Mouse (Mus musculus) cerebellum, adult 2 months (tissue): ENCODE measurements around the gene Gucy1b1. TPM values are rescaled to one million over a fixed set of nuclear protein-coding genes. Genes with fewer than 3 reads are reported as not detected.

Source experiments
- DNase-seq, 2 experiments: peaks; one replicate each; pipeline ENCODE4 v3.0.0; 2021
- H3K27ac ChIP-seq: fragments of 200-500 bp; 2 replicates; pipeline ENCODE4 v1.5.1; 2012; ENCODE audit warnings: low read length, control low read depth, inconsistent platforms; ENCODE audit not compliant: insufficient read depth
- H3K27me3 ChIP-seq: fragments of 200-500 bp; 2 replicates; pipeline ENCODE4 v1.6.1; 2012; ENCODE audit warnings: inconsistent platforms, mild to moderate bottlenecking, low read length, moderate library complexity; ENCODE audit not compliant: control insufficient read depth, insufficient read depth
- H3K4me1 ChIP-seq: fragments of 200-500 bp; 2 replicates; pipeline ENCODE4 v1.6.1; 2011; ENCODE audit warnings: low read length; ENCODE audit not compliant: control insufficient read depth, insufficient read depth
- H3K4me3 ChIP-seq: fragments of 200-500 bp; replicated peaks from 2 replicates; pipeline ENCODE3; 2011; ENCODE audit warnings: mild to moderate bottlenecking, low read depth, low read length, control low read depth; ENCODE audit not compliant: insufficient read depth
- CTCF ChIP-seq: fragments of 200-500 bp; IDR thresholded peaks from 2 replicates; pipeline ENCODE4 v1.5.1; 2011; ENCODE audit warnings: low read depth, mild to moderate bottlenecking, control low read depth, low read length, moderate library complexity, borderline replicate concordance; ENCODE audit not compliant: insufficient read depth
- POLR2A ChIP-seq: fragments of 200-500 bp; IDR thresholded peaks from 2 replicates; pipeline ENCODE4 v1.6.1; 2011; ENCODE audit warnings: low read length, control low read depth, borderline replicate concordance; ENCODE audit not compliant: insufficient read depth
- WGBS: fragments of 180-500 bp; shearing (Covaris S2); methylation state at CpG from one replicate; pipeline ENCODE4 v1.1.7; 2018; 5-methylcytosine and 5-hydroxymethylcytosine counted together
- polyA plus RNA-seq: library from polyadenylated mRNA; depleted of rRNA; stranded (reverse); fragments of >200 nt; gene quantifications from 2 replicates; pipeline ENCODE4 v1.2.3, GENCODE M21; 2012

The Gucy1b1 gene
- polyA plus RNA-seq, 1 experiment = 51.7 TPM

DNA sequence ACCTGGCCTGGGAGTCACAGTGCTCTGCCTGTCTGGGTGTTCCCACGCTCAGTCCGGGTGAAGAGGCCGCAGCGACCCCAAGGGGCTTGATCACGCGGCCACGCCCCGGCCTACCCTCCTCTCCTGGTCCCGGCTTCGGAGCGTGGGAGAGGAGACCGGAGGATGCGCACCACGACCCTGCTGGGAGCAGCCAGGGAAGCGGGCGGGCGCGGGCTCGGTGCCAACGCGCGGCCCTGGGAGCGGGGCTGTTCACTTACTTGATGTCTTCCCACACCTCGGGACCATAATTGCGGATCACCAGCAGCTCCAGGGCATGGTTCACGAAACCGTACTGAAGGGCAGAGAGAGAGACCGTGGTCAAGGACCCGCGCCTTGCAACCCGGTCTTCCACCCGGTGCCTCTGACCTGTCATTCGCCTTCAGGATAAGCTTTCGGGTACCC, 728 bp downstream of the Gucy1b1 start:
- peak; percentile 75 to 80 for DNase-seq
- Histone ChIP-seq H3K4me3 (peak overlapping the region; percentile 66), H3K4me1 (no peaks in the 10 kb centered on the region), H3K27me3 (no peaks in the 10 kb centered on the region), H3K27ac (peak overlapping the region; percentile 20)
- under 1% methylated on average over 34 of the region's 34 CpGs for WGBS
- TF ChIP-seq CTCF (no peak), POLR2A (no peak)

DNA sequence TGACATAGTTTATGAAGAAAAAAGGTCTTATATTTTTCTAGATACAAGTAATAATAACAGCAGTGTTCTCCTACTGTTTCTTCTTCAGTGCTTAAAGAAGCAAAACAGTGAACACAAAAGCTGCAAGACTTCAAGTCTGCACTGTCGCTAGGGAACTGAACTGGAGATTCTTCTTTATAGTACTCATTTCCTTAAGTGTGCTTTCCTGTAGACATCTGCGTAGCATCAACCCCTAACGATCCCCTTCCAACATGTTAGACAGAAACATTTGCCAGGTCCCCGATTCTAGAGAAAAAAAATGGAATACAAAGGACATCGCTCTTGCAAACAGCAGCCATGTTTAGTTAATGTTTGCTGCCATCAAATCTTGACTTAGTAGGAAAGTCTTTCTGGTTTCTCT, 6.7 kb downstream of the Gucy1b1 start:
- 88% methylated on average over 5 of the region's 5 CpGs for WGBS
- TF ChIP-seq CTCF (no peak), POLR2A (no peak)
- H3K4me3 ChIP-seq = no peak overlapping the region

DNA sequence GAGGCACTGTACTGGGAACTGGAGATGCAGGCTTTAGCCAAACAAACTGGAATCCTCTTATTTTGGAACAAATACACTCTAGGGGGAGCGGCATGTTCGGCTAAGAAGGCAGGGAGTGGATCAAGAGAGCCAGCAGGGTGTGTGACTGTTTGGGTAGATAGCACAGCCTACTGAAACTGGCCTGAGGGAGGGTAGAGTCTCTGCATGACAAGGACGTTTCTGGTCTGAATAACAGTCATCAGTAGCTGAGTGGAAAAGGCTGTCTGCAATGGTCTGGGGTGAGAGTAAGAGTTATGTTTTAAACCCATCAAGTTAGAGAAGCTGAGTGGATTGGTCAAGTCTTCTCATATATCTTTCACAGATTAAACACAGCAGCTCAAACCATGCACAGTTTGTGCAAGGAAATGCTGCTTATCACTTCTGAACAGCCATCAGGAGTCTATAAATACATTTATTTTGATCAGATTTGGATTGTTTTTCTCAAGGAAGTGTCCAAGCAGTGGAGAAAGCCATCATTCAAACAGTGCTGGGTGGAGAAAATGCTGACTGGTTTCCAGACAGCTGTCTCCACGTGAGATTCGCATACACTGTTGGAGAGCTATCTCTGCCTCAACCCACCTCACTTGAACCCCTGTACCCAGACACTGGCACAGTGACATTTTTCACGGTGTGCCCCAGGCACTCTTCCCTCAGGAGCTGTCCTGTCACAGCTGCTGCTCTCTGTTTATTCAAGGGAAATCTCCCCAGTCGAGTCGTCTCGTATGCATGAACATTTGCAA, 12.9 kb downstream of the Gucy1b1 start:
- no peak overlapping the region for H3K4me3 ChIP-seq
- DNase-seq = no peak
- H3K4me1 ChIP-seq = no peaks in the 10 kb centered on the region
- H3K27ac ChIP-seq = no peak overlapping the region
- TF ChIP-seq CTCF (no peak), POLR2A (no peak)
- H3K27me3 ChIP-seq = no peaks in the 10 kb centered on the region
- 32% methylated on average over 9 of the region's 9 CpGs for WGBS

More for the DNA sequence above, 6.7 kb downstream of the Gucy1b1 start:
- no peaks in the 10 kb centered on the region for H3K4me1 ChIP-seq
- no peak overlapping the region for H3K27ac ChIP-seq
- no peak for DNase-seq
- no peaks in the 10 kb centered on the region for H3K27me3 ChIP-seq

DNA sequence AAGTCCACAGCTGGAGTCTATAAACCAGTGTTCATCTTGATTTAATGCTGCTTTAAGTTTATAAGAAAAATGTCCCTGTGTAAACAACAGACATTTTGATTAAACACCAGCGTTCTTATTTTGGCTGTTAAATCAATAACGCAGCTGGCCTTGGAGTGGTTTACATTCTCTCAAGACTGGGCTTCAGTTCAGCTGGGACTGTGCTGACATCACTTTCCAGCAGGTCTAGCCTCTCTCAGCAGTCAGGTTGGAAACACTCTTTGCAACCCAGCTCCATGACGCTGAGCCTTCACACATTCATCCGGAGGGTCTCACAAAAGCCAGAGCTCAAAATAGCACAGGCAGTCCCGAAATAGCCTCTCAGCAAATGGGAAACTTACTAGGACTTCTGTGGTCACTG, 17.3 kb downstream of the Gucy1b1 start:
- Histone ChIP-seq H3K27me3 (no peaks in the 10 kb centered on the region), H3K4me3 (no peak overlapping the region), H3K27ac (no peak overlapping the region), H3K4me1 (no peaks in the 10 kb centered on the region; the same call in 1 of the 2 replicates)
- TF ChIP-seq POLR2A (no peak), CTCF (no peak)
- no peak for DNase-seq
- 19% methylated on average over 5 of the region's 5 CpGs for WGBS

GRCm38 (mm10) chr3:82054283-82054974, 20.1 kb downstream of the Gucy1b1 start:
- WGBS = 33% methylated on average over 5 of the region's 5 CpGs
- Histone ChIP-seq H3K4me1 (no peaks in the 10 kb centered on the region; the same call in 1 of the 2 replicates), H3K27ac (no peak overlapping the region), H3K27me3 (no peaks in the 10 kb centered on the region), H3K4me3 (no peak overlapping the region)
- TF ChIP-seq CTCF (no peak), POLR2A (no peak)
- DNase-seq = no peak

- no peak for TF ChIP-seq CTCF
- no peak for TF ChIP-seq POLR2A
- Histone ChIP-seq H3K27me3 (no peaks in the 10 kb centered on the region), H3K27ac (no peak overlapping the region), H3K4me3 (no peak overlapping the region), H3K4me1 (no peaks in the 10 kb centered on the region; the same call in 1 of the 2 replicates)
- DNase-seq = no peak
- WGBS = 80% methylated on average over 2 of the region's 2 CpGs
Measured at GRCm38 (mm10) chr3:82052029-82052428, 22.5 kb downstream of the Gucy1b1 start.

DNA sequence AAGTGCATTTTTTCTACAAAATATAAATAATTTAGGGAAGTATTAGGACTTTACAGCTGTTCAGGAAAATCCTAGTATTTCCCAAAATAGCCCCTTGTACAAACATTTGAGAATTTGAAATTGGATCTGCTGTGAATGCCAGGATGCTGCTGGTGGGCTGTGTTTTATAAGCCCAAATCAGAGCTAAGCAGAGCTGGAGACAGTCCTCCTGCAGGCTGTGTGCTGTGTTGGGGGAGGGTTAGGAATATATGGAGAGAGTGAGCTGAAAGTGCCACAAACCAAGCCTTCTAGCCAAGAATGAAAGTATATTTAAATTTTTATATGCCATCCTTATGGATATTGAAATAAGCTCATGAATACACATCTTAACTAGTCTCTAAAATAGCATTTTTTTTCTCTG, 23.0 kb downstream of the Gucy1b1 start:
- Histone ChIP-seq H3K27me3 (no peaks in the 10 kb centered on the region), H3K4me3 (no peak overlapping the region), H3K4me1 (no peaks in the 10 kb centered on the region; the same call in 1 of the 2 replicates), H3K27ac (no peak overlapping the region)
- DNase-seq = no peak
- TF ChIP-seq POLR2A = no peak
- TF ChIP-seq CTCF = no peak

- DNase-seq = no peak
- no peak for TF ChIP-seq CTCF
- TF ChIP-seq POLR2A = no peak
- H3K27ac ChIP-seq = no peak overlapping the region
- no peaks in the 10 kb centered on the region for H3K4me1 ChIP-seq
- WGBS = 77% methylated on average over 7 of the region's 7 CpGs
- no peak overlapping the region for H3K4me3 ChIP-seq
- no peaks in the 10 kb centered on the region for H3K27me3 ChIP-seq
Measured at GRCm38 (mm10) chr3:82048681-82049080, 25.8 kb downstream of the Gucy1b1 start.
